Mouse (Mus musculus): ENCODE results near the gene Gm49361.
A peak's percentile ranks its signal among the peaks of the same experiment; 100 is the strongest.

Gene Gm49361

DNA sequence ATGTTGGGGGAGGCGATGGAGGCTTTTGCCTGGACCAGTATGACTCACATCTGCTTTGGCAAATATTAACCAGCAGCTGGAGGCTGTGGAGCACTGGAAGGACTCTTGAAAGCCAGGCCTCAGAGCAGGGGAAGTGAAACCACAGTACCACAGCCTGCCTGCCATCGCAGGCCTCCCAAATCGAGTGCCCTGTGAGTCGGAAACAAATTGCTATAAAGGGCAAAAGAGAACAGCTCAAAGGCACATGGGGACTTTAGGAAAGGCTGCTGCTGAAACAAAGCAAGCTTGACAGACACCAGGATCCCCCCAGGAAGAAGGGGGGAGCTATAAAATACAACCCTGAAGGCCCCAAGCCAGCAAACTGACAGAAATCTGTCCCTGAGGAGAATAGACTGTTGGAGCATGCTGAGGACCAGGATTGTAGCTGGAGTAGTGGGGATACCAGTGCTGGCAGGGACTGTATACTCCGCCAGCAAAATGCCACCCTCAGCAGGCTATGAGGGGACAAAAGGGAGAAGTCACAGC is 15.9 kb downstream of the Gm49361 start:
- DNase-seq = peak; percentile 59 to 71

GRCm38 (mm10) chr14:57729364-57729763 is 16.5 kb downstream of the Gm49361 start:
- no peak for DNase-seq

DNA sequence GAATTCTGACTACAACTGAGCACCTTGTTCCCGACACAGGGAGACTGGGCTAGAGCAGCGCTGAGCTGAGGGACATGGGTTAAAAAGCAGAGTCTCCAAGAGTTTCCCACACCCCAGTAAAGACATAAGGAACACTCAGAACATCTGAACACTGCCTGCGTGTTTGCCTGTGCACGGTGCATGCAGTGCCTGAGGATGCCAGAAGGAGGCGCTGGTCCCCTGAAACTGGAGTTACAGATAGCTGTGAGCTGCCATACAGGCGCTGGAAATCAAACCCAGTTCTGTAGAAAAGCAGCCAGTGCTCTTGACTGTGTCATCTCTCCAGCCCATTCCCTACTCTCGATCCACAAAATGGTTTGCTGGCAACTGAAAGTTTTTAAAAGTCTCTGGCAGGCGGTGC is 19.7 kb downstream of the Gm49361 start:
- peak in 1 of 2 experiments; percentile 24 for DNase-seq

DNA sequence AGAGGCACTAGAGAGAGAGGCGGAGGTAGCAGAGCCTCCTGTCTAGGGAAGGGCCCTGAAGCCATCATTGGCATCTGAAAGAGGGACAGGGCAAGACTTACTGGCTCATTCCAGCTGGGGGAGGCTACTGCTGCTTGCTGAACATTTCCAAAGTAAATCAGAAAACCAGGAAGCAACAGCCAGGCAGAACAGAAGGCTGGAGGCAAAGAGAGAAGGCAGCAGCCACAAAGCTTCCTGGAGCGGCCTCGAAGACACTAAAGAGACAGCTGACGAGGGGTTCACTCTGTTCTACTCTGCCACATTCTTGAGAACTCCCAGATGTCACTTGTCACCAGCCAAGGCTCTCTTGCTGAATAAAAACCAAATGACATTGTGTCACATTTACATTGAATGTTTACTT is 21.4 kb downstream of the Gm49361 start:
- DNase-seq = no peak

GRCm38 (mm10) chr14:57718245-57718644 is 27.7 kb downstream of the Gm49361 start:
- DNase-seq = no peak

GRCm38 (mm10) chr14:57716601-57717245 is 29.2 kb downstream of the Gm49361 start:
- DNase-seq = no peak

- no peak for DNase-seq
Observed at GRCm38 (mm10) chr14:57712884-57713283, 33.0 kb downstream of the Gm49361 start.

DNA sequence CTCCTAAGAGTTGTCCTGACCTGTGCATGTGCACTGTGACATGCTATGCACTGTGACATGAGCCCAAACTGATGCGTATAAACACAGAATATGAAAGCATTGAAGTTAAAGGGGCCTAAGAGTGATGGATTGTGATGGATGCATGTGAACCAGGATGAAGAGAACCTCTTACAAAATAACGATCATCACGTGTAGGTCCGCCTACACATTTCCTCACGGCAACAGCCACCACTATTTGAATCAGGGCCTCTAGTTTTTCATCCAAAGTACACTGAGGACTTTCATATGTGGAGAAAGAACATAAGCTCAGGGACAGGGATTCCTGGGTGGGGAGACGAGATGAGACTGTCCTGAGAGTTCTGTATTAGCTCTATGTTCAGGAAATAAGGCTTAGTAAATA is 34.8 kb downstream of the Gm49361 start:
- no peak for DNase-seq

DNA sequence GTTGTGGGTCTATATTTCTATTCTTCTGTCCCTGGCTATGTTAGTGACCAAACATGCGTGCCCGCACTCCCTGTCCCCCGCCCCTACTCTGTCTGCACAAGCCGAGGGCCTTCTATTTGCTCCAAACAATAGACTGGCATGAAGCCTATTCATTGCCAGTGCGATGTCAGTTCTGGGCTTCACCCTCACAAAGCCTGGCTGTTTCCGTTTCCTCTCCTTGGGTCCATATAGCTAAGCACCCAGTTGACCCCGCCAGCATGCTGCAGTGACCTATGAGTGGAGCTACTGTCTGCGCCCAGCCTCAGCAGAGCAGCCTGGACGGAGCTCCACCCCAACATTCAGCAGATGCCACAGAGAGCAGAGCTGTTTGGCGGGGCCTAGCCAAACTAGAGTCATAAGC is 36.7 kb downstream of the Gm49361 start:
- DNase-seq = peak; percentile 34 to 60

DNA sequence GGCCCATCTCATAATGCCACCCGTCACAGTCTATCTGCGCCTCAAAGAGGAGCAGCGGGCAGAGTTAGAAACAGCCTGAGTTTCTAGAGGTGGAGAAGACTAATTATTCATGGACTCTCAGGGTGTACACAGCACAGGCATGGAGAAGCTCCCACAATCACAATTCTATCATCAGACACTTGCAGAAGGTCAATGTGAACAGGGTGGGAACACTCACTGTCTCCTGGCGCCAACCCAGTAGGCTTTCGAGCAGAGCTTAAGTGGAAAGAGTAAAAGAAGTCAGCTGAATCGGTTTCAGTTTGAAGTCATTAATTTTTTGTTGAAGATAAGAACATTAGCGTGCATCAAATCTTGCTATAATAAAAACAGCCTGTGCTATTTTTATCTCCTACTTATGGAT is 37.3 kb downstream of the Gm49361 start:
- peak; percentile 63 to 73 for DNase-seq

DNA sequence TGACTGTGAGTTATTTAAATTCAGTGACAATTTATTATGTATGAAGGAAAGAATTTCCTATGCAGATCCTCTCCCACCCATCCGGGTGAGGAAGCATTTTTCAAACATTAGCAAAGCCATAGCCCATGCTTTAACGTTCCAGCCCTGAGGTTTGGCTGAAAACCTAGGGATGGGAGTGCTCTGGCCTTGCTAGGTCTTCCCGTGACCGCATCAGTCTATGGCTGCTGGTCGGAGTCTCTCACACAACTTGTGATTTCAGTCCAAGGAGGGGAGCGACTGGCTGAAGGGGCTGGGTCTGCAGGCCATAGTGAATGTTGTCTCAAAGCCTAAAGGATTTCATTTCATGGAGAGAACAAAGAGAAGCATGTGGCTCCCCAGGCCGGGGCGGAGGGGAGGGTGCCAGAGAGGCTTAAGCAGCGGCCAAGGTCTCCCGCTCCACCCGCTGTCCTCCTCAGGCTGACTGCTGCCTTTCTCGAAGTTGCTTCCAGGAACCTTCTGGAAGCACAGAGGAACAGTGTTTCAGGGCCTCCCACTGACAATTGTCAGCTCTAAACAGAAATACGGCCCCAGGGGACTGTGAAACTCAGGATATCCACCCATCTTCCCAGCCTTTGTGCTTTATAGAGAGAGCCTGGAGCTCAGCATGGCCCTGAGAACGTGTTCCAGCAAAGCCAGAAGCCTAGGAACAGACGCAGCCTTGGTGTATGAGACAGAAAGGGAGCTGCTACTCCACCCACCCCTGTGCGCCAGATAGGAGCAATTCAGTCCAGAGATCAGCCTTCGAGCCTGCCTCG is 38.6 kb downstream of the Gm49361 start:
- DNase-seq = peak; percentile 60 to 63

GRCm38 (mm10) chr14:57706760-57707099 is 39.2 kb downstream of the Gm49361 start:
- peak in 1 of 2 experiments; percentile 33 for DNase-seq

DNA sequence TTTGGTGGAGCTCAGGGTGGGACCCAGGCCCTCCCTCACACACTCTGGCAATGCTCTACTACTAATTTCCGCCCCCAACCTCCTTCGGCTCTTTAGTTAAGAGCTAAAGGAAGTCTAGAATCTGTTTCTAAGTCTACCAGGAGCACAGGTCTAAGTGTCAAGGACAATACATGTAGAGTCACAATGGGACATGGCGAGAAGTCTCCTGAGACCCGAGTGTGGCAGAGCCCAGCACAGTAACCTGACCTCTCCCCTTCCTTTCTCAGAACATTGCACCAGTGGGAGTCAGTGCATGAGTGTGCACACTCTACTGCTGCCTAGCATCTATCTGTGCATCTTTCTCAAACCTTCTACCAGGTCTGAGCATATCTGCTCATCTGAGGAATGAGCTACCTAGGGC is 40.1 kb downstream of the Gm49361 start:
- DNase-seq = no peak

- DNase-seq = no peak
Observed at GRCm38 (mm10) chr14:57705075-57705474, 40.8 kb downstream of the Gm49361 start.

- no peak for DNase-seq
Observed at GRCm38 (mm10) chr14:57701915-57702477, 43.9 kb downstream of the Gm49361 start.

DNA sequence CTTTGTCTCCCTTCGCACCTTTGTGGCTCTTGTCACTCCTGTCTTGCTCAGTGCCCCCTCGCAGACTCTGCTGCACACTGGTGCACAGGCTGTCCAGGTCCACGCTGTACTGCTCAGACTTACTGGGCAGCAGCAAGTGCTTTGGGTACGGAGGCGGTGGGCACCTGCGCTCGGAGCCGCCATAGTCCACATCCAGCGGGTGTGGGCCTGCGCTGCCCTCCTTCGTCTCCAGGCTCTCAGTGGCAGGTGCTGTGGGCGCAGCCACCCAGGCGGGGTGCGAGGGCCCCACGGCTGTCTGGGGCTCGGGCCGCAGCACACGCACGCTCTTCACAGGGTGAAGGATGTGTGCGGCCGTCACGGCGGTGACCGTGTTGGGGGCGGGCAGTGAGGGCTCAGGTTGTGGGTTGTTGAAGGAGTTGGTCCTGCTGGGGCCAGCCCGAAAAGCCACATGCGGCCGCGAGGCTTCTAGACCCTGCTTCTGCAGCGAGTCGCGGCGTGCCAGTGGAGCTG is 46.4 kb downstream of the Gm49361 start:
- DNase-seq = no peak

- DNase-seq = no peak
Observed at GRCm38 (mm10) chr14:57699016-57699415, 46.9 kb downstream of the Gm49361 start.

GRCm38 (mm10) chr14:57696066-57696465 is 49.8 kb downstream of the Gm49361 start:
- no peak for DNase-seq

DNA sequence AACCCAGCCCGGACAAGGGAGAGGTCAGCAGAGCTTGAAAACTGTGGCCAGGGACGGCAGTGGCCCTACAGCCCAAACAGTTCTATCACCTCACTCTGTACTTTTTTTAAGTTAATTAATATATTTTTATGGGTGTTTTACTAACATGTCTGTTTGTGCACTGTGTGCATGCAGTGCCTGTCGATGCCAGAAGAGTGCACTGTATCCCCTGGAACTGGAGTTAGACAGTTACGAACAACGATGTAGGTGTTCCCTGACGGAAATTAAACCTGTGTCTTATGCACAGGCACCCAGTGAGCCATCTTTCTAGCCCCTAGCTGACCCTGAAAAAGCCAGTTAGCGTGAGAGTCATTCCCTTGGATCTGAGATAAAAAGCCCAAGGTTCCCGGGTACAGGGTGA is 50.4 kb downstream of the Gm49361 start:
- DNase-seq = peak; percentile 34 to 47

- DNase-seq = no peak
Observed at GRCm38 (mm10) chr14:57694246-57694645, 51.7 kb downstream of the Gm49361 start.

DNA sequence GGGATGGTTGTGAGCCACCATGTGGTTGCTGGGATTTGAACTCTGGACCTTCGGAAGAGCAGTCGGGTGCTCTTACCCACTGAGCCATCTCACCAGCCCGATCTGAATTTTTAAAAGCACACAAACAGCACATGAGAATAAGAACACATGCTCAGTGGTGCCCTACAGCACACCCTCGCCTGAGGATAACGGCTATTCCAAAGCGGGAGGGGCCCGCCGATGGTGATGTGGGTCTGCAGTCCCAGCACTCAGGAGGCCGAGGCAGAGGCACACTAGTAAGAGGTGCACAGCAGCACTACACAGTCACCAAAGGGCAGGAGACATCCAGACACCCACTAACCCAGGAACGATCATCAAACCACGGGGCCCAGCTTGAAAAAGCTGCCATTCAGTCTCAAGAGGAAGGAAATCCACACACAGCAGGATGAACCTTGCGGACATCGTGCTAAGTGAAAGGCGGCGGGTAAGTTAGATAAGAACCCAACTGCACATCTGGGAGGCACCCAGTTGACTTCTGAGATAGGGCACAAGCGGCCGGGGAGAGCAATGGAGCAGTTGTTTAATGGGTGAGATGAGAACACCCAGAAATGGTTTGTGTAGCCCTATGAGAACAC is 53.3 kb downstream of the Gm49361 start:
- no peak for DNase-seq

GRCm38 (mm10) chr14:57691316-57691715 is 54.6 kb downstream of the Gm49361 start:
- no peak for DNase-seq

DNA sequence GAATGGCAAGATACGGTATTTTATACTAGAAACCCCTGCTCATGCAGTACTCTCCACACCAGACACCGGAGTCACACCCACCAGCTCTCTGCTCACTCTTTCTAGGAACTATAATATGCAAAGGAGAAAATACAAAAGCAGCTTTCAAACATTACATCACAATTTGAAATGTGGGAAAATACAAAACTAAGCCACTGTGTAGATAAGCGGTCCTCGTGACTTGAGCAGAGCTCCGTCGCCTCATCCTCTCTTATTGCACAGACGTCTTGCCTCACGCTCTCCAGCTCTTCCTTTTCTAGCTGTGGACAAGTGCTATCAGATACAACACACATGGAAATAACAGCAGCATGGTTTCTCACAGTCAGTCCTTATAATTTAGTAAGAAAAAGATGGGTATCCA is 55.2 kb downstream of the Gm49361 start:
- DNase-seq = no peak
